In genomic region chr17:75005685-75006680, GRCm38 (mm10) we compare ENCODE assay signal across 8 mouse cellular contexts. TPM values are rescaled to one million over a fixed set of nuclear protein-coding genes. Genes with fewer than 3 reads are reported as not detected.
DNase-seq lines count a peak whose midpoint lies in the region; ATAC-seq and TF ChIP-seq lines count a peak whose summit lies in the region.

No protein-coding gene starts in this region.

- no peaks in the 10 kb centered on the region for H3K36me3 ChIP-seq in ES-E14 (ENCODE audit: control insufficient read depth, insufficient read depth, low read length, poor library complexity, severe bottlenecking)
- H3K36me3 ChIP-seq in forebrain, embryonic 15.5 days, result no peaks in the 10 kb centered on the region
- H3K36me3 ChIP-seq in limb, embryonic 10.5 days, result peaks cover 14% of the 10 kb centered on the region; the same call in 1 of the 2 replicates
- no peaks in the 10 kb centered on the region for H3K36me3 ChIP-seq in midbrain, embryonic 10.5 days

- DNase-seq in ES-E14 (ENCODE audit: low read depth, low spot score), result no peak
- DNase-seq in adrenal gland, adult 8-10 months, result peak; percentile 13
- DNase-seq in limb, embryonic 10.5 days (ENCODE audit: low spot score), result peak; percentile 83
- DNase-seq in midbrain, embryonic 10.5 days (ENCODE audit: low spot score), result peak; percentile 75
- peak; percentile 24 for DNase-seq in skeletal muscle tissue, adult 2 months (ENCODE audit: low read depth, low spot score)
- no peak for DNase-seq in c-Kit-positive CD71-positive TER-119-positive erythroid progenitor cells, embryonic 14.5 days (ENCODE audit: low spot score)

- in situ Hi-C loops in ES-E14 (cut with MboI; ENCODE audit: low sequenced_read_pairs in 2 of 2, unreplicated experiment in 2 of 2), result loop anchor here in 1 of 2 experiments (10.0 kb wide), 1 partner anchor 201 kb away; no protein-coding TSS in a partner anchor

- peak overlapping the region; percentile 70 for H3K9ac ChIP-seq in ES-E14 (ENCODE audit: insufficient read depth, low read depth, low read length, poor library complexity, severe bottlenecking)
- peak overlapping the region; percentile 56 for H3K9ac ChIP-seq in forebrain, embryonic 15.5 days (replicated peaks)

- H3K27ac ChIP-seq in ES-E14 (ENCODE audit: insufficient read depth, low read depth, low read length, poor library complexity, severe bottlenecking), result no peak overlapping the region
- peak overlapping the region; percentile 50 for H3K27ac ChIP-seq in forebrain, embryonic 15.5 days (replicated peaks)
- H3K27ac ChIP-seq in limb, embryonic 10.5 days, result peak overlapping the region; percentile 98
- peak overlapping the region; percentile 89 for H3K27ac ChIP-seq in midbrain, embryonic 10.5 days (replicated peaks)

- H3K9me3 ChIP-seq in ES-E14 (ENCODE audit: control insufficient read depth, insufficient read depth, low read depth, low read length), result no peaks in the 10 kb centered on the region
- H3K9me3 ChIP-seq in forebrain, embryonic 15.5 days, result no peaks in the 10 kb centered on the region
- H3K9me3 ChIP-seq in limb, embryonic 10.5 days (replicated peaks), result no peaks in the 10 kb centered on the region
- no peaks in the 10 kb centered on the region for H3K9me3 ChIP-seq in midbrain, embryonic 10.5 days (replicated peaks)

- peak; percentile 76 for ATAC-seq in forebrain, embryonic 15.5 days (replicated peaks)
- ATAC-seq in hematopoietic stem cell, adult 5-6 weeks (replicated peaks in 1 of 2; ENCODE audit: insufficient read depth in 1 of 2, low FRiP score in 2 of 2, low TSS enrichment in 1 of 2, low read depth in 1 of 2, poor library complexity in 2 of 2, severe bottlenecking in 2 of 2), result peak; percentile 28 to 34; a peak in 2 of 4 replicates

- WGBS in forebrain, embryonic 15.5 days, result under 1% methylated on average over 84 of the region's 94 CpGs
- WGBS in limb, embryonic 10.5 days, result under 1% methylated on average over 94 of the region's 94 CpGs
- under 1% methylated on average over 93 of the region's 94 CpGs for WGBS in midbrain, embryonic 10.5 days

- H3K27me3 ChIP-seq in forebrain, embryonic 15.5 days, result no peaks in the 10 kb centered on the region
- no peaks in the 10 kb centered on the region for H3K27me3 ChIP-seq in limb, embryonic 10.5 days (ENCODE audit: low read depth, poor library complexity, severe bottlenecking)
- peaks cover 42% of the 10 kb centered on the region for H3K27me3 ChIP-seq in midbrain, embryonic 10.5 days (ENCODE audit: low read depth, poor library complexity, severe bottlenecking)

- peak overlapping the region; percentile 81 to 92 for H3K4me3 ChIP-seq in ES-E14 (ENCODE audit: insufficient read depth in 1 of 2, low read depth in 1 of 2, low read length in 2 of 2, poor library complexity in 1 of 2, severe bottlenecking in 1 of 2)
- H3K4me3 ChIP-seq in forebrain, embryonic 15.5 days, result peak overlapping the region; percentile 67
- H3K4me3 ChIP-seq in limb, embryonic 10.5 days, result peak overlapping the region; percentile 98
- H3K4me3 ChIP-seq in midbrain, embryonic 10.5 days, result peak overlapping the region; percentile 90

- peak overlapping the region; percentile 97 for H3K4me2 ChIP-seq in forebrain, embryonic 15.5 days (replicated peaks)

- 0 out of 4 replicates have a peak, but pooled peaks cover 0 to 2% of the 10 kb centered on the region in 2 experiments for H3K4me1 ChIP-seq in ES-E14 (ENCODE audit: control insufficient read depth in 2 of 2, insufficient read depth in 2 of 2, low read length in 2 of 2, poor library complexity in 1 of 2)
- peaks cover 6% of the 10 kb centered on the region for H3K4me1 ChIP-seq in forebrain, embryonic 15.5 days
- peaks cover 28% of the 10 kb centered on the region for H3K4me1 ChIP-seq in limb, embryonic 10.5 days
- H3K4me1 ChIP-seq in midbrain, embryonic 10.5 days, result peaks cover 29% of the 10 kb centered on the region

TF ChIP-seq in ES-E14, 5 proteins besides CTCF, POLR2A, EP300 and RAD21:
- TF ChIP-seq HCFC1 (IDR thresholded peaks at IDR 0.05; ENCODE audit: borderline replicate concordance, insufficient read depth, low read length) (no peak), MAFK (IDR thresholded peaks at IDR 0.05; ENCODE audit: insufficient read depth, low read depth, low read length) (no peak), ZC3H11A (IDR thresholded peaks at IDR 0.05; ENCODE audit: borderline replicate concordance, low read depth, low read length) (no peak), ZNF384 (IDR thresholded peaks at IDR 0.05; ENCODE audit: low read depth, low read length) (no peak), CHD2 (IDR thresholded peaks at IDR 0.05; ENCODE audit: low read depth, low read length) (no peak)

RNA-seq across cellular contexts. Expression of gene Ltbp1, which starts 0.6 kb away (rescaled TPM):
- 21.2 and 25.2 TPM in 2 replicates for total RNA-seq in ES-E14 (2012; rRNA removed)
- 10 to 100 TPM in 2 of 4 experiments, 1 to 10 TPM in 2; 9.4 to 15.9 (median 12.6) TPM for total RNA-seq in adrenal gland, adult 8-10 months (2022)
- polyA plus RNA-seq in forebrain, embryonic 15.5 days (2015; fragmentation: Nextera tagmentation; extraction: Ambion mirVana), result 4.0 and 4.6 TPM in 2 replicates
- 0.69 and 1.0 TPM in 2 replicates for total RNA-seq in hematopoietic stem cell, adult 5-6 weeks (2017)
- 7.1 and 16.4 TPM in 2 replicates for polyA plus RNA-seq in limb, embryonic 10.5 days (2016; fragmentation: Nextera tagmentation; extraction: Ambion mirVana)
- polyA plus RNA-seq in midbrain, embryonic 10.5 days (2016; fragmentation: Nextera tagmentation; extraction: Ambion mirVana), result 4.1 and 5.4 TPM in 2 replicates

Comparison
In these comparisons a context has a peak if more than half of its experiments do, and no peak if none do; other contexts are left out.
1. DNase-seq: peak in adrenal gland, adult 8-10 months (single experiment), limb, embryonic 10.5 days (single experiment), midbrain, embryonic 10.5 days (single experiment) and skeletal muscle tissue, adult 2 months (single experiment); none in ES-E14 (single experiment) and c-Kit-positive CD71-positive TER-119-positive erythroid progenitor cells, embryonic 14.5 days (single experiment).
2. Peak in every context shown above with its lines, with median percentiles within 50 percentile points of each other: H3K4me3 ChIP-seq.